Mouse (Mus musculus) CD8-positive naive resting alpha-beta T cell, adult 2 months (primary cell): ENCODE measurements around the gene Gm9112.
"Not testable (repeated sequence)": the region's sequence is repeated elsewhere in the genome, so short reads cannot be mapped to it uniquely, and the experiment has no call there.

Experiments used
- DNase-seq, 2 experiments: peaks; one replicate each; pipeline ENCODE4 v3.0.0; 2022; ENCODE audit warnings: low read depth in 2 of 2, low spot score in 2 of 2

Gm9112 gene

DNA sequence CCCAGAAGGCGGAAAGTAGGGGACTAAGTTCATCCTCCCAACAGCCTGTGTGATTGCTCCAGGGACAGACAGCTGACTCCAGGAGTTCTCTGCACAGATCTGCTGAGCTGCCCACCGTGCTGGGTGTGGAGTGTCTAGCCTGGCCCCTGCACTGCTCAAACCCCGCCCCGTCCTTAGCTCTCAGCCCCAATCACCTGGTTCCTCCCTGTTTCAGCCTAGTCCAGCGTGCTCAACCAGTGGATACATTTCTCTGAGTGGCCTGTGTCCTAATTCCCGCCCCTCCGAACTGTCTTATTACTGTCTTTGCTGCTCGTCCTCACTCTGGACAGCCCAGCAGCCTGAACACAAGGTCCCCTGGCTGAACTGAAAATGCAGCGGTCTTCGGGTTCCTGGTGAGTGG, at the start of gene Gm9112, which contains the start of gene Dmrtc1b:
TSS of gene Gm9112 (minus strand) at position 101 of the 400 bp plus-strand sequence.
TSS of gene Dmrtc1b (plus strand) at position 331 of the 400 bp plus-strand sequence.
- DNase-seq = not testable (repeated sequence)

DNA sequence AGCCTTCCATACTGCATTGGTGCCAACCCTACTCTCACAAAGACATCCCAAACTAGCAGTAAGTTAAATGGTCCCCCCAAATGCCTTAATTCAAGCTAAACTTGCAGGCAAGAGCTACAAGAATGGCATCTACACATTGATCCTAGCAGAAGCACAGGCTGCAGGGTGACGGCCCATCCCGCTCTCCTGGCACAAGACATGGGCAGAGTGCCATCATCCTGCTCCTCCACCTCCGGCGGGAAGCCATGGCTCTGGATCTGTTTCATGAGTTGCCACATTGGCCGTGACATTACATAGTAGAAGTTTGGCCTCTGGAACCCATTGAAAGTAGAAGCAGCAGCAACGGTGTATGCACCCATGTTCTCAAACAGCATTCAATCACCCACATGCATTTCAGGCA, 16.8 kb upstream of the Gm9112 start:
- DNase-seq = not testable (repeated sequence)

DNA sequence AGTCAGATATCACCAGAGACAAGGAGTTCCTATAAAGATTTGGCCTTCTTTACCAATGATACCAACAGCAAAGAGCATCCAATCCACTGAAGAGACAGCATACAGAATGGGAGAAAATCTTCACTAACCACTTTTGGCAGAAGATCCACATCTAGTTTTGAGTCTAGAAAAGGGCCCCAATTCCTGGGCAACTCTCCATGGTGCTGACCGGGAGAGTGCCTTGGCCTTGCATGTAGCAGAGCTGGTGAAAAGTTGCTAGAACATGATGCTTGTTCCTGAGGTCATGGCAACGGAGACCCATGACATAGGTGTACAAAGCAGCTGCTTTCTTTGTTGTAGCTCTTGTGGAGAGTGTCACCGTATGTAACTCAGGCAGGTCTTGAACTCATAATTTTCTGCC, 6.8 kb downstream of the Gm9112 start:
- not testable (repeated sequence) for DNase-seq

DNA sequence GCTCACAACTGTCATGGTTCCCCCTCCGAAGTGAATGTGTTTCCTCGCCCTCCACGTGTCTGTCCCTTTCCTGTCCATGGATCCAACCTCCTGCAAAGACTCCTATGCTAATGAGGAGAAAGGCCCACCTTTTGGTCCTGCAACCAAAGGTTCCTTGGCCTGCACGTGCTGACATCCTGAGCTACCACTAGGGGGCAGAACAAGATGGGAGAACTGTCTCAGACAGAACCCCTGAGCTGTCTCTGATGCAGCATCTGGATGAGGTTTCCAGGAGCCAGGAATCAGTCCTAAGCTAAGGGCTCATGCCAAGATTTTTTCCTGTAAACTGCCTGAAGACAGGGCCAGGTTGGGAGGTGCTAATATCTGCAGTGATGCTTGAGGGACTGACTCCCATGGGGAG, 18.2 kb downstream of the Gm9112 start:
- not testable (repeated sequence) for DNase-seq

DNA sequence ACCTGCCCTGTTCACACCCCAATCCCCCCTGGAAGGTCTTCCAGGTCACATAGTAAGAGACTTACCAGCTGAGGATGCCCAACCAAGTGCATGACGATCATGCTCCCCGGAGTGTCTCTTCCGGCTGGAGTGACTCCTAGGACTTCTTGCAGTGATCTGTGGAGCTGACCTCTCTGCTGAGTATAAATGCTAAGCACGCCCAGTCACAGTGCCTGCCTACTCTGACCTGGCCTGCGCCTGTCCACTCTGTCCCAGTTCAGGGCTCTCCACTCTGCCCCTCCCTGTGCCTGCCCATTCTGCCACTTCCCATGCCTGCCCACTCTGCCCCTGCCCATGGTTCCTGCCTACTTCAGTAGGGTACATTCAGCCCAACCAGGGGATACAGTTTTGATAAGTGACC, 20.6 kb downstream of the Gm9112 start, which contains the start of gene Gm3880:
TSS of gene Gm3880 (minus strand) at position 101 of the 400 bp plus-strand sequence.
- not testable (repeated sequence) for DNase-seq

DNA sequence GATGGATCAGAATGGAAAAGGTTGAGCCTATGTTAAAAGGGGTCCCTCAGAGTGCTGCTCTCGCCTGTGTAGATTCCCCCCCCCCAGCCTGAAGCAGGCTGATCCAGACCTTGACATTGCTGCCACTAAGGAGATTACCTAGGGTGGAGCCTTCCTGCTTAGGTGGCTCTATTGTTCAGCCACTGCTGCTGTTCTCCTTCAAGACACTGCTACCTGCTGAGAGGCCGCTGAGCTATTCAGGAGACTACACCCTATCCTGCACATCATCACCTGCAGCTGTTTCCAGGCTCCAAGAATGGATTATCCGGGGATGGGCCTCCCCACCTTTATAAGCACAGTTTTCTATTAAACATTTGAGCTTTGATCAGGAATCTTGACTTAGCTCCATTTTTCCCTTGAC, 22.7 kb downstream of the Gm9112 start:
- DNase-seq = not testable (repeated sequence)

DNA sequence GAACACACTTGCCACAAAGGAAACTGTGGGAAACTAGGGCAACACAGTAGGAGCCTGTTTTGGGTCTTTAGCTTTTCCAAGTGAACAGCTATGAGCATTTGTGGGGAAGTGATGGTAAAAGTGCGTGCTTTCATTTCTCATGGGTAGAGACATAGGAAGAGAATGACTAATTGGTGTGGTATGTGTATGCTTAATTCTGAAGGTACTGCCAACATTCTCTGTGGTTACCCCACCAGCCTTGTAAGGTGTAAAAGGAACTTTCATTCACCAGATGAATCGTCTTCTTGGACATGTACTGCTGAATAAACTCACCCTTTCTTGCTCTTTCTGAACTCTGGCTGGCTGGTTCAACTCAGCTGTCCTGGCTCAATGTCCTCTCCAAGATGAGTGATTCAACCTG, 40.8 kb downstream of the Gm9112 start:
- no peak for DNase-seq

DNA sequence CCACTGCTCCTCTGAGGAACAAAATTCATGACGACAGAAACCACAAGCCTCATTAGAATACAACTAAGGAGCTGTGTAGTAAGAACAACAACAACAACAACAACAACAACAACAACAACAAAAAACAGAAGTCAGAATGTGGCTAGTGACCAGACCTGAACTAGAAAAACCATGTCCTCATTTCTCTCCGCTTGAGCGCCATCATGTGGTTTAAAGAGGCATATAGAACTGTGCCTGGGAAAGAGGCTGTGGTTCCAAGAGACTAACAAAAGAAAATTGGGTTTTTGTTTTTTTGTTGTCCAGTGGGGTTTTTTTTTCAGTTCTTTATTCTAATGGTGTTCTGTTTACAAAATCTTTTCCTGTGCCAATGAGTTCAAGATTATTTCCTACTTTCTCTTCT, 46.7 kb downstream of the Gm9112 start:
- DNase-seq = no peak
